Mouse (Mus musculus): ENCODE data around the gene Usp4. TPM values are rescaled to one million over a fixed set of nuclear protein-coding genes. Genes with fewer than 3 reads are reported as not detected.

Usp4 gene
- polyA plus RNA-seq, 1 experiment from 2014 or later = 136 TPM

DNA sequence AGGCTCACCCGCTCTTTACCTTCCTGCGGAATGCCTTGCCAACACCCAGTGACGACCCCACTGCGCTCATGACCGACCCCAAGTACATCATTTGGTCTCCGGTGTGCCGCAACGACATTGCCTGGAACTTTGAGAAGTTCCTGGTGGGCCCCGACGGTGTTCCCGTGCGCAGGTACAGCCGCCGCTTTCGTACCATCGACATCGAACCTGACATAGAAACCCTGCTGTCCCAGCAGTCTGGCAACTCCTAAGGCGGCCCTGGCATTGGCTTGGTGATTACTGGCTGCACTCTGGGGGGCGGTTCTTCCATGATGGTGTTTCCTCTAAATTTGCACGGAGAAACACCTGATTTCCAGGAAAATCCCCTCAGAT, 7.8 kb upstream of the Usp4 start:
- peak overlapping the region; percentile 91 for H3K9ac ChIP-seq (ENCODE audit: low read length)
- 20% methylated on average over 20 of the region's 20 CpGs for WGBS
- ATAC-seq = no peak
- H3K4me3 ChIP-seq (ENCODE audit: low read depth, low read length) = peak overlapping the region; percentile 65
- no peaks in the 10 kb centered on the region for H3K9me3 ChIP-seq (replicated peaks; ENCODE audit: control insufficient read depth, low read length)
- H3K27me3 ChIP-seq (replicated peaks; ENCODE audit: control insufficient read depth, insufficient read depth, low read length) = no peaks in the 10 kb centered on the region
- H3K36me3 ChIP-seq (ENCODE audit: control insufficient read depth, insufficient read depth, low read length) = peaks cover 14% of the 10 kb centered on the region
- no peak for DNase-seq (ENCODE audit: low spot score)
- H3K4me1 ChIP-seq (ENCODE audit: control insufficient read depth, insufficient read depth, low read length) = peaks cover 6% of the 10 kb centered on the region; the same call in 1 of the 2 replicates
- peak overlapping the region; percentile 78 for H3K4me2 ChIP-seq (ENCODE audit: low read length)
- H3K27ac ChIP-seq (ENCODE audit: low read depth, low read length) = peak overlapping the region; percentile 84; the same call in 1 of the 2 replicates

DNA sequence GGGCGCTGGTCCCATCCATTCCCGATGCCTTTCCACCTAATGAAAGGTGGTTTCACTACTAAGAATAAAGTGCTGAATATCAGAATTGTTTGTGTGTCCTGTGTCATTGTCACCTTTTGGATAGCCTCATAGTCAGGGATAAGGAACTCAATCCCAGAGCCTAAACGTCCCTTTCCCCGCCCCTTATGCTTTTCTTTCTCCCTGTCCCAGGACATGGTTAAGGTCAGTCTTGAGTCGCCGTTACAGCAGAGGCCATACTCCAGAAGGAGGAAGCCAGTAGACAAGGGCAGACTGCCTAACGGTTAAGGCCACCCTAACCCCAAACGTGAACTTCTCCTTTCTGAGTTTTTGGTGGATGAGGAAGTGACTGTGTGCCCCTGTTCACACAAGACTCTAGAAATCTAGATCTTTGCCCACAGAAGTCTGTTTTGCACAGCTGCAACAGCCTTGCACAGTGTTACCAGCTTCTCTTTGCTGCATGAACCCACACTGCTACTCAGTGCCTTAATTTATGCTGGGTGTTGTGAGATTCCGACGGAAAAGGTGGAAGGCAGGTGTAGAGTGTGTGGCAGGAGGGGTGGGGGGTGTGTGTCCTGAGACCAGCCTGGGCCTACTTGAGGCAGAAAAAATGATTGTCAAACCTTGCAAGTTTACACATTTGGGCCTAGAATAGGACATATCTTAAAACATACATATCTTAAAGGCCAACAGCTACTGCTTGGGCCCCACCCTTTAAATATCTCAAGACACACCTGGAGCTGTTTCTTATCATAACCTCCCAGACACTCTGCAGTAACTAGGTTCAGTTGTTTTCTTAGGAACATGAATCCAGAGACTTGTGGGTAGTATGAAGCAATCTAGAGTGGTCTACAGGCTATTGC, 7.2 kb upstream of the Usp4 start:
- Histone ChIP-seq H3K9me3 (replicated peaks; ENCODE audit: control insufficient read depth, low read length) (no peaks in the 10 kb centered on the region), H3K27ac (ENCODE audit: low read depth, low read length) (no peak overlapping the region), H3K4me2 (ENCODE audit: low read length) (peak overlapping the region; percentile 78), H3K4me3 (ENCODE audit: low read depth, low read length) (peak overlapping the region; percentile 65), H3K4me1 (ENCODE audit: control insufficient read depth, insufficient read depth, low read length) (peaks cover 6% of the 10 kb centered on the region; the same call in 1 of the 2 replicates), H3K27me3 (replicated peaks; ENCODE audit: control insufficient read depth, insufficient read depth, low read length) (no peaks in the 10 kb centered on the region), H3K9ac (ENCODE audit: low read length) (peak overlapping the region; percentile 91), H3K36me3 (ENCODE audit: control insufficient read depth, insufficient read depth, low read length) (peaks cover 8% of the 10 kb centered on the region)
- whole genome bisulfite sequencing = 69% methylated on average over 10 of the region's 10 CpGs
- DNase-seq (ENCODE audit: low spot score) = no peak
- ATAC-seq = no peak

- Histone ChIP-seq H3K27ac (ENCODE audit: low read depth, low read length) (no peak overlapping the region), H3K27me3 (replicated peaks; ENCODE audit: control insufficient read depth, insufficient read depth, low read length) (no peaks in the 10 kb centered on the region), H3K9me3 (replicated peaks; ENCODE audit: control insufficient read depth, low read length) (no peaks in the 10 kb centered on the region), H3K4me2 (ENCODE audit: low read length) (no peak overlapping the region), H3K4me3 (ENCODE audit: low read depth, low read length) (no peak overlapping the region), H3K9ac (ENCODE audit: low read length) (no peak overlapping the region), H3K36me3 (ENCODE audit: control insufficient read depth, insufficient read depth, low read length) (peaks cover 2% of the 10 kb centered on the region; the same call in 1 of the 2 replicates), H3K4me1 (ENCODE audit: control insufficient read depth, insufficient read depth, low read length) (peaks cover 6% of the 10 kb centered on the region; the same call in 1 of the 2 replicates)
- no peak for DNase-seq (ENCODE audit: low spot score)
- WGBS = 91% methylated on average over 5 of the region's 5 CpGs
- no peak for ATAC-seq
These were observed 6.5 kb upstream of the Usp4 start for GRCm38 (mm10) chr9:108341139-108341475.

DNA sequence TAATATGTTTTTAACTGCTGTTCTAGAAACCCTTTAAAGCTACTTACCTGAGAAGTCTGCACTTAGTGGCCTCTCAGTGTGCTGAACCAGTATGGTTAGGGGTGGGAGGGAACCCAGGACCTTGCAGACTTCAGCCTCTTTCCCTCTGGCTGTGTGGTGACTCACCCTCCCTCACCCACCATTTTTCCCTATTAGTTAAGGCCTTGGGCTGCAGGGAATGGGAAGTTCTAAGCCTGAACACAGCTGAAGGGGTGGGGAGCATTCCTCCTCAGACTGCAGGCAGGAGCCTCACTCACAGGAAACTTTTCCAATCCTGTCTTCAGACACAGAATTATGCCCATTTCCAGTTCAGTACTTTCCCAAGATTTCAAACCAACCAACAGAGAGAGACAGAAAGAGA, 5.9 kb upstream of the Usp4 start:
- ATAC-seq (no peak), DNase-seq (ENCODE audit: low spot score) (no peak)
- H3K4me1 ChIP-seq (ENCODE audit: control insufficient read depth, insufficient read depth, low read length) = peaks cover 6% of the 10 kb centered on the region; the same call in 1 of the 2 replicates
- H3K36me3 ChIP-seq (ENCODE audit: control insufficient read depth, insufficient read depth, low read length) = no peaks in the 10 kb centered on the region
- H3K4me3 ChIP-seq (ENCODE audit: low read depth, low read length) = no peak overlapping the region
- H3K9ac ChIP-seq (ENCODE audit: low read length) = no peak overlapping the region
- H3K4me2 ChIP-seq (ENCODE audit: low read length) = no peak overlapping the region
- no peaks in the 10 kb centered on the region for H3K9me3 ChIP-seq (replicated peaks; ENCODE audit: control insufficient read depth, low read length)
- no peak overlapping the region for H3K27ac ChIP-seq (ENCODE audit: low read depth, low read length)
- no peaks in the 10 kb centered on the region for H3K27me3 ChIP-seq (replicated peaks; ENCODE audit: control insufficient read depth, insufficient read depth, low read length)

GRCm38 (mm10) chr9:108342301-108342831, 5.3 kb upstream of the Usp4 start:
- Histone ChIP-seq H3K9ac (ENCODE audit: low read length) (no peak overlapping the region), H3K4me3 (ENCODE audit: low read depth, low read length) (no peak overlapping the region), H3K27ac (ENCODE audit: low read depth, low read length) (no peak overlapping the region), H3K4me1 (ENCODE audit: control insufficient read depth, insufficient read depth, low read length) (peaks cover 6% of the 10 kb centered on the region; the same call in 1 of the 2 replicates), H3K4me2 (ENCODE audit: low read length) (no peak overlapping the region), H3K27me3 (replicated peaks; ENCODE audit: control insufficient read depth, insufficient read depth, low read length) (no peaks in the 10 kb centered on the region), H3K36me3 (ENCODE audit: control insufficient read depth, insufficient read depth, low read length) (no peaks in the 10 kb centered on the region), H3K9me3 (replicated peaks; ENCODE audit: control insufficient read depth, low read length) (no peaks in the 10 kb centered on the region)
- WGBS = 63% methylated on average over 5 of the region's 5 CpGs
- ATAC-seq (no peak), DNase-seq (ENCODE audit: low spot score) (no peak)

DNA sequence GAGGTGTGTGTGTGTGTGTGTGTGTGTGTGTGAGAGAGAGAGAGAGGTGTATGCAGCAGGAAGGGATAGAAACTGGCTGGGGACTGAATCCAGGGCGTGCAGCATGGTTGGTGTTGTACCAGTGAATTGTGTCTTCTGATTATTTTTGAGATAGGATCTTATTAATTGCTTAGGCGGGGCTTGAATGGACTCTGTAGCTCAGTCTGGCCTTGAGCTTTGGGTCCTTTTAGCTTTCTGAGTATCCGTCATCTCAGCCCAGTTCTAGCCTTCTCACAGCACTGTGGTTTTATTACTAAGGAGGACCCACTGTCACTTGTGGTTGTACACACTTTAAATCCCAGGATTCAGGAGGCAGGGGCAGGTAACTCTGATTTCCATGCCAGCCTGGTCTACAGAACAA, 4.3 kb upstream of the Usp4 start:
- Histone ChIP-seq H3K4me1 (ENCODE audit: control insufficient read depth, insufficient read depth, low read length) (peaks cover 6% of the 10 kb centered on the region), H3K4me2 (ENCODE audit: low read length) (no peak overlapping the region), H3K9me3 (replicated peaks; ENCODE audit: control insufficient read depth, low read length) (no peaks in the 10 kb centered on the region), H3K36me3 (ENCODE audit: control insufficient read depth, insufficient read depth, low read length) (no peaks in the 10 kb centered on the region), H3K27ac (ENCODE audit: low read depth, low read length) (no peak overlapping the region), H3K27me3 (replicated peaks; ENCODE audit: control insufficient read depth, insufficient read depth, low read length) (no peaks in the 10 kb centered on the region), H3K4me3 (ENCODE audit: low read depth, low read length) (no peak overlapping the region), H3K9ac (ENCODE audit: low read length) (no peak overlapping the region)
- ATAC-seq (no peak), DNase-seq (ENCODE audit: low spot score) (no peak)
- WGBS = 84% methylated on average over 3 of the region's 3 CpGs

GRCm38 (mm10) chr9:108343835-108344234, 3.8 kb upstream of the Usp4 start:
- Histone ChIP-seq H3K4me1 (ENCODE audit: control insufficient read depth, insufficient read depth, low read length) (peaks cover 11% of the 10 kb centered on the region), H3K4me2 (ENCODE audit: low read length) (no peak overlapping the region), H3K27ac (ENCODE audit: low read depth, low read length) (no peak overlapping the region), H3K9me3 (replicated peaks; ENCODE audit: control insufficient read depth, low read length) (no peaks in the 10 kb centered on the region), H3K27me3 (replicated peaks; ENCODE audit: control insufficient read depth, insufficient read depth, low read length) (no peaks in the 10 kb centered on the region), H3K9ac (ENCODE audit: low read length) (no peak overlapping the region), H3K4me3 (ENCODE audit: low read depth, low read length) (no peak overlapping the region), H3K36me3 (ENCODE audit: control insufficient read depth, insufficient read depth, low read length) (no peaks in the 10 kb centered on the region)
- 92% methylated on average over 1 of the region's 1 CpGs for WGBS
- DNase-seq (ENCODE audit: low spot score) (no peak), ATAC-seq (no peak)

GRCm38 (mm10) chr9:108344471-108344870, 3.2 kb upstream of the Usp4 start:
- H3K9me3 ChIP-seq (replicated peaks; ENCODE audit: control insufficient read depth, low read length) = no peaks in the 10 kb centered on the region
- H3K4me1 ChIP-seq (ENCODE audit: control insufficient read depth, insufficient read depth, low read length) = peaks cover 13% of the 10 kb centered on the region
- no peak overlapping the region for H3K27ac ChIP-seq (ENCODE audit: low read depth, low read length)
- H3K36me3 ChIP-seq (ENCODE audit: control insufficient read depth, insufficient read depth, low read length) = no peaks in the 10 kb centered on the region
- no peak for DNase-seq (ENCODE audit: low spot score)
- H3K9ac ChIP-seq (ENCODE audit: low read length) = no peak overlapping the region
- 88% methylated on average over 4 of the region's 4 CpGs for WGBS
- no peak for ATAC-seq
- H3K4me3 ChIP-seq (ENCODE audit: low read depth, low read length) = no peak overlapping the region
- H3K27me3 ChIP-seq (replicated peaks; ENCODE audit: control insufficient read depth, insufficient read depth, low read length) = no peaks in the 10 kb centered on the region
- no peak overlapping the region for H3K4me2 ChIP-seq (ENCODE audit: low read length)

DNA sequence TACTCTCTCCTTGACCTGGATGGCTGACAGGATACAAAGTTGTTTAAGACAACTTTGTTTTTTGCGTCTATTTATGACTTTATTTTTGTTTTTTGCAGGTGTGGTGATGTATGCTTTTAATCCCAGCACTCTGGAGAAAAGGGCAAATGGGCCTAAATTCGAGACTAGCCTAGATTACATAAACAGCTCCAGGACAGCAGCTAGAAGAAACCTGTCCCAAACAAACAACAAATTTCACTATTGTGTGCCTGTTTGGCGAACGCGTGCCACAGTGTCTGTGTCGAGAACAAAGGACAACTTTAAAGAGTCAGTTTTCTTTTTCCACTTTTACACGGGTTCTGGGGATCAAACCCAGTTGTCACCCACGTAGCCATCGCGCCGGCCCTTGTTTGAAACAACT, 629 bp upstream of the Usp4 start:
- H3K9me3 ChIP-seq (replicated peaks; ENCODE audit: control insufficient read depth, low read length) = no peaks in the 10 kb centered on the region
- WGBS = 5% methylated on average over 11 of the region's 11 CpGs
- ATAC-seq = no peak

More for the DNA sequence above, 629 bp upstream of the Usp4 start:
- DNase-seq (ENCODE audit: low spot score) = peak; percentile 7
- Histone ChIP-seq H3K36me3 (ENCODE audit: control insufficient read depth, insufficient read depth, low read length) (peaks cover 22% of the 10 kb centered on the region), H3K27ac (ENCODE audit: low read depth, low read length) (peak overlapping the region; percentile 96), H3K4me2 (ENCODE audit: low read length) (peak overlapping the region; percentile 83), H3K4me1 (ENCODE audit: control insufficient read depth, insufficient read depth, low read length) (peaks cover 7% of the 10 kb centered on the region), H3K4me3 (ENCODE audit: low read depth, low read length) (peak overlapping the region; percentile 90), H3K9ac (ENCODE audit: low read length) (peak overlapping the region; percentile 91), H3K27me3 (replicated peaks; ENCODE audit: control insufficient read depth, insufficient read depth, low read length) (no peaks in the 10 kb centered on the region)

Data from forebrain, embryonic 14.5 days (tissue).